Mouse (Mus musculus): ENCODE data around the gene Rere. TPM values are rescaled to one million over a fixed set of nuclear protein-coding genes. Genes with fewer than 3 reads are reported as not detected.
"Not testable (repeated sequence)": the region's sequence is repeated elsewhere in the genome, so short reads cannot be mapped to it uniquely, and the experiment has no call there.

Rere gene
- total and polyA plus RNA-seq, 3 experiments: 19.3 to 46.4 (median 39.0) TPM

DNA sequence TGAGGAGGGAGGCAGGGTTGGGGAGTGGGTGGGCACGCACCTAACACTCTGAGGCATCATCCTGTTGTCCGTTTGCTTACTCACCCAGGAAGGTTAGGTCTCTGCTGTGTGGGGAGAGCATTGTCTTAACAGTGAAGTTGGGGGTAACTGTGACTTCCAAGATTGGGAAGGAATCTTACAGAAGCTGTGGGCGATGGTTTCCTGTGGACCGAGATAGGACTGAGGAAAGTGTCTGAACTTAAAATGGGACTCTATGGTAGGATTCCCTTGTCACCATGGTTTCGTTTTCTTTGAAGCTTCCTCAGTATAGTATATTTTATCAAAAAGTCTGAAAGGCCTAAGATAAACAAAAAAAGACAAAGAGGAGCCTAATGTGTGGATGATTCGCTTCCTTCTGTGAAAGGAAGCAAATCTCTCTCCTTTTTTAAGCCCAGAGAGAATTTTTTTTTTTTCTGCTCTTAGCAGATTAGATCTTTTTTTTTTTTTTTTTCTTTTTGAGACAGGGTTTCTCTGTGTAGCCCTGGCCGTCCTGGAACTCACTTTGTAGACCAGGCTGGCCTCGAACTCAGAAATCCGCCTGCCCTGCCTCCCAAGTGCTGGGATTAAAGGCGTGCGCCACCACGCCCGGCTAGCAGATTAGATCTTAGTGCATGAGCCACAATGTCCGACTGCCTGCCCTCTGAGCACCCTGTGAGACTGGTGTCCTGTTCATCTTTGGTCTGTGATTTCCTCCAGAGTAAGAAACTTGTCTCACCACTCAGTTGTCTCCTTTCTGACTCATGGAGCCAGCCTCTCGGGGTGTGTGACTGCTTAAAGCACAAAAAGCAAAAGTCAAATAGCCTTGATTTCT lies 271.5 kb downstream of the Rere start:
- no peak for DNase-seq
- Histone ChIP-seq H3K36me3 (ENCODE audit: control insufficient read depth, insufficient read depth, low read length) (no peaks in the 10 kb centered on the region; the same call in 1 of the 2 replicates), H3K4me1 (ENCODE audit: control insufficient read depth, insufficient read depth, low read length) (peaks cover 11% of the 10 kb centered on the region), H3K9ac (ENCODE audit: low read depth, low read length) (no peak overlapping the region), H3K27me3 (ENCODE audit: control insufficient read depth, insufficient read depth, low read length) (no peaks in the 10 kb centered on the region), H3K4me3 (no peak overlapping the region), H3K27ac (no peak overlapping the region), H3K79me2 (replicated peaks; ENCODE audit: control insufficient read depth, insufficient read depth, low read length) (no peaks in the 10 kb centered on the region)
- TF ChIP-seq EP300 (IDR thresholded peaks at IDR 0.05; ENCODE audit: insufficient read depth, low read depth, low read length) (no peak), CTCF (IDR thresholded peaks at IDR 0.05) (no peak)
- intact Hi-C loops (cut with DNase I): no loop called here
- 62% methylated on average over 15 of the region's 15 CpGs for WGBS

DNA sequence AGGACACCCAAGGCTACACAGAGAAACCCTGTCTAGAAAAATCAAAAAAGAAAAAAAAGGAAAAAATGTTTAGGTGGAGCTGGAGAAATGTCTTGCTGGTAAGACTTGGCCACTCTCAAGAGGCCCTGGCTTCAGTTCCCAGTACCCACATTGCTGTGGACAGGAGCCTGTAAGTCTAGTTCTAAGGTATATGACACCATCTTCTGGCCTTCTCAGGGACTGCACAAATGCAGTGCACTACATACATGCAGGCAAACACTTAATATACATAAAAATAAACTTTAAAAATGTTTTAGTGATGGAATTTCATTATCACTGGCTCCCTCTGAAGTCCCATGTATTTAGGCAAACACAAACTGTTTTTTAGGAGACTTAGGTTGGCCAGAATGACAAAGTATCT lies 274.3 kb downstream of the Rere start:
- Histone ChIP-seq H3K4me3 (no peak overlapping the region), H3K4me1 (ENCODE audit: control insufficient read depth, insufficient read depth, low read length) (peaks cover 12% of the 10 kb centered on the region), H3K27me3 (ENCODE audit: control insufficient read depth, insufficient read depth, low read length) (no peaks in the 10 kb centered on the region), H3K36me3 (ENCODE audit: control insufficient read depth, insufficient read depth, low read length) (no peaks in the 10 kb centered on the region; the same call in 1 of the 2 replicates), H3K27ac (peak overlapping the region; percentile 78), H3K79me2 (replicated peaks; ENCODE audit: control insufficient read depth, insufficient read depth, low read length) (no peaks in the 10 kb centered on the region), H3K9ac (ENCODE audit: low read depth, low read length) (no peak overlapping the region)
- DNase-seq: no peak
- intact Hi-C loops (cut with DNase I): no loop called here
- TF ChIP-seq POLR2A (IDR thresholded peaks at IDR 0.05; ENCODE audit: insufficient read depth, low read depth, low read length): no peak
- peak; percentile 47 for TF ChIP-seq CTCF (IDR thresholded peaks at IDR 0.05)
- TF ChIP-seq EP300 (IDR thresholded peaks at IDR 0.05; ENCODE audit: insufficient read depth, low read depth, low read length): no peak

DNA sequence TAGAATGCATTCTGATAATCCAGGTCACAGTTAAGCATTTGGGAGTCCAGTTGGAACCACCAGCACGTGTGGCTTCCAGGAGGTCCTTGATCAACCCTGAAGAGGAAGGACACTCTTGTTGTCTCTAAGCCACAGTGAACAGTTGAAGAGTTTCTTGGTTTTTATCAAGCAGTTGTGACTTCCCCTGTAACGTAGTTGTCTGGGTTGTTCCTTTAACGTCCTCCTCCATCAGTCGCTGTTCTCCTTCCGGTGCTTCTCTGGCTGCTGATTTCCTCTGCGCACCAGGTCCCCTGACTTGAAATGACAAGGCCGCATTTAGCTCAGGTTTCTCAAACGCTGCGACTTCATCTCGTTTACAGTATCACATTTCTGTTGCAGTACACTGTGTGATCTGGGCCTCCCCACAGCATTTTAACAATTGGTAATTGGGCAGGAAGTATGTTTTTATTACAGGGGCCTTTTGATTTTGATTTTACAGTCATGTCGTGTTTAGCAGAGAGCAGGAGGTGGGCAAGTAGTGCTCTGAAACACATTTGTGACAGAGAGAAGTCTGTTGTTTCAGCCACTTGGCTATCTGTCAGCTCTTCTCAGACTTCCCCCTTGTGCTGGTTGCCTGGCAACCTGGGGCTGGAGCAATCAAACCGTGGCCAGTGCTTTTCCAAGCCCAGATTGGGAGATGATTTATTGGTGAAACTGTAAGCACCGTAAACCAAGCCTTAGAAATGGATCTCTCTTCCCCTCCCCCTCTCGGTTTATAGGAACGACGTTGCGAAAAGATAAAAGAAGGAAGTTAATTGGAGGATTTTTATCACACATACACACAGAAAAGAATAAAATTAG lies 275.2 kb downstream of the Rere start:
- Histone ChIP-seq H3K4me3 (peak overlapping the region; percentile 12; the same call in 1 of the 2 replicates), H3K27me3 (ENCODE audit: control insufficient read depth, insufficient read depth, low read length) (no peaks in the 10 kb centered on the region), H3K9ac (ENCODE audit: low read depth, low read length) (no peak overlapping the region), H3K79me2 (replicated peaks; ENCODE audit: control insufficient read depth, insufficient read depth, low read length) (no peaks in the 10 kb centered on the region), H3K36me3 (ENCODE audit: control insufficient read depth, insufficient read depth, low read length) (no peaks in the 10 kb centered on the region; the same call in 1 of the 2 replicates), H3K27ac (peak overlapping the region; percentile 78), H3K4me1 (ENCODE audit: control insufficient read depth, insufficient read depth, low read length) (peaks cover 12% of the 10 kb centered on the region)
- TF ChIP-seq CTCF (IDR thresholded peaks at IDR 0.05) (no peak), EP300 (IDR thresholded peaks at IDR 0.05; ENCODE audit: insufficient read depth, low read depth, low read length) (no peak), POLR2A (IDR thresholded peaks at IDR 0.05; ENCODE audit: insufficient read depth, low read depth, low read length) (no peak)
- 6% methylated on average over 17 of the region's 17 CpGs for WGBS
- intact Hi-C loops (cut with DNase I): no loop called here
- peak; percentile 78 to 85 for DNase-seq

DNA sequence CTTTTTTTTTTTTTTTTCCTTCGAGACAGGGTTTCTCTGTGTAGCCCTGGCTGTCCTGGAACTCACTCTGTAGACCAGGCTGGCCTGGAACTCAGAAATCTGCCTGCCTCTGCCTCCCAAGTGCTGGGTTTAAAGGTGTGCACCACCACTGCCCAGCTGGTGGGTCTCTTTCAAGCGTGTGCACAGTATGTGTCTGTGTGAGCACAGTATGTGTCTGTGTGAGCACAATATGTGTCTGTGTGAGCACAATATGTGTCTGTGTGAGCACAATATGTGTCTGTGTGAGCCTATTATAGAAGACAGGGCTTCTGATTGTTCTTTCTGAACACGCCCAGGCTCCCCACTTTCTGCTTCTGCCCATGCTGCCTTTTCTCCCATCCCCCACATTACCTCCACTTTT lies 275.8 kb downstream of the Rere start:
- H3K9ac ChIP-seq (ENCODE audit: low read depth, low read length); H3K4me3 ChIP-seq; DNase-seq; intact Hi-C loops (cut with DNase I); H3K36me3 ChIP-seq (ENCODE audit: control insufficient read depth, insufficient read depth, low read length); H3K27me3 ChIP-seq (ENCODE audit: control insufficient read depth, insufficient read depth, low read length); H3K79me2 ChIP-seq (replicated peaks; ENCODE audit: control insufficient read depth, insufficient read depth, low read length): not testable (repeated sequence)
- Histone ChIP-seq H3K27ac (peak overlapping the region; percentile 78; the same call in 1 of the 2 replicates), H3K4me1 (ENCODE audit: control insufficient read depth, insufficient read depth, low read length) (peaks cover 11% of the 10 kb centered on the region)
- 66% methylated on average over 3 of the region's 3 CpGs for WGBS

DNA sequence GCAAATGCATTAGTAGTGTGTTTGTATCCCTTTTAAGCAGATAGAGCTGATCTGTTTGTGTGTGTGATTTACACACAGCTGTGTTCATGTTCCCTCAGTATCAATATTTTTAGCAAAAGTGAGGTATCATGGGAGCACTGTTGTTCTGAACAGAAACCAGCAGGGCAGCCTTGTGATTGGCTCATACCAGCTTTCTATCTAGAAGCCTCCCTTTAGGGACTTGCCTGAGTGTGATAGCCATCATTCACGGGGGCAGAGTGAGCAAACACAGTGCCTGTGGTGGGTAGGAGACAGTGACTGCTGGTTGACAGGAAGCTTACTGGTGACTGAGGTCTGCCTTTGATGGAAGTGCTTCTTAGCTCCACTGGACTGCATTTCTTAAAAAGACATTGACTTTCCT lies 276.5 kb downstream of the Rere start:
- no peak overlapping the region for H3K27ac ChIP-seq
- H3K4me3 ChIP-seq: no peak overlapping the region
- H3K9ac ChIP-seq (ENCODE audit: low read depth, low read length): no peak overlapping the region
- no peak for DNase-seq
- no peaks in the 10 kb centered on the region; the same call in 1 of the 2 replicates for H3K36me3 ChIP-seq (ENCODE audit: control insufficient read depth, insufficient read depth, low read length)
- H3K79me2 ChIP-seq (replicated peaks; ENCODE audit: control insufficient read depth, insufficient read depth, low read length): no peaks in the 10 kb centered on the region
- H3K4me1 ChIP-seq (ENCODE audit: control insufficient read depth, insufficient read depth, low read length): peaks cover 11% of the 10 kb centered on the region
- intact Hi-C loops (cut with DNase I): no loop called here
- TF ChIP-seq EP300 (IDR thresholded peaks at IDR 0.05; ENCODE audit: insufficient read depth, low read depth, low read length): no peak
- TF ChIP-seq CTCF (IDR thresholded peaks at IDR 0.05): no peak
- no peaks in the 10 kb centered on the region for H3K27me3 ChIP-seq (ENCODE audit: control insufficient read depth, insufficient read depth, low read length)
- WGBS: 31% methylated on average over 1 of the region's 1 CpGs

DNA sequence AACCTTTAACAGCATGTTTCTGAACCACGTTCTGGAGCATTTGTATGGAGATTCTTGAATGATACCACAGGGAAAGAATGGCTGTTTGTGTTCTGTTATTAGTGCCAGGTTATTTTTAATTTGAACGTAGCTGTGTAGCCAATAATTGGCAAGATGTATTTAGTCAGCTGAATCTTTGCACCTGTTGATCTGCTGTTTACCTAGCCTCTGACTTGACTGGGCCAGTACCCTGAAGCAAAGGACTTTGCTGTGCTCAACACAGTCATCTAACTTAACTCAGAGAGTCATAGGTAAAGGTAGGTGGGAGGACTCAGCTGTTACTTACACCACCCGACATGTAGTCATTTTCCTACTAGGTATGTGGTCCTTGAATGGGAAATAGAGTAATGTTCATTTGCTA lies 278.1 kb downstream of the Rere start:
- Histone ChIP-seq H3K27me3 (ENCODE audit: control insufficient read depth, insufficient read depth, low read length) (no peaks in the 10 kb centered on the region), H3K4me3 (no peak overlapping the region), H3K9ac (ENCODE audit: low read depth, low read length) (no peak overlapping the region), H3K4me1 (ENCODE audit: control insufficient read depth, insufficient read depth, low read length) (peaks cover 10% of the 10 kb centered on the region), H3K36me3 (ENCODE audit: control insufficient read depth, insufficient read depth, low read length) (no peaks in the 10 kb centered on the region; the same call in 1 of the 2 replicates), H3K27ac (no peak overlapping the region), H3K79me2 (replicated peaks; ENCODE audit: control insufficient read depth, insufficient read depth, low read length) (no peaks in the 10 kb centered on the region)
- WGBS: 68% methylated on average over 3 of the region's 3 CpGs
- no peak for TF ChIP-seq CTCF (IDR thresholded peaks at IDR 0.05)
- TF ChIP-seq POLR2A (IDR thresholded peaks at IDR 0.05; ENCODE audit: insufficient read depth, low read depth, low read length): no peak
- no peak for TF ChIP-seq EP300 (IDR thresholded peaks at IDR 0.05; ENCODE audit: insufficient read depth, low read depth, low read length)
- no peak for DNase-seq
- intact Hi-C loops (cut with DNase I): no loop called here

All from heart, adult 2 months (tissue).